8 mouse cellular contexts compared by ENCODE assay signal in genomic region chr1:163313101-163313773, GRCm38 (mm10). TPM values are rescaled to one million over a fixed set of nuclear protein-coding genes. Genes with fewer than 3 reads are reported as not detected.
DNase-seq lines count a peak whose midpoint lies in the region; ATAC-seq and TF ChIP-seq lines count a peak whose summit lies in the region.

TSS of gene Prrx1 (minus strand) at chr1:163313710.

- H3K27ac ChIP-seq in forebrain, embryonic 12.5 days: peak within 1 kb of the TSS; percentile 71
- no peak within 1 kb of the TSS for H3K27ac ChIP-seq in liver, embryonic 12.5 days
- peak within 1 kb of the TSS; percentile 22; the same call in 1 of the 2 replicates for H3K27ac ChIP-seq in stomach, embryonic 14.5 days (ENCODE audit: low read length)
- H3K27ac ChIP-seq in thymus, adult 2 months (ENCODE audit: control insufficient read depth, insufficient read depth, low read length): no peak within 1 kb of the TSS

- H3K9me3 ChIP-seq in forebrain, embryonic 12.5 days: no peaks in the 10 kb centered on the region
- no peaks in the 10 kb centered on the region for H3K9me3 ChIP-seq in liver, embryonic 12.5 days (replicated peaks)
- no peaks in the 10 kb centered on the region for H3K9me3 ChIP-seq in stomach, embryonic 14.5 days (ENCODE audit: control insufficient read depth, low read depth, low read length)

- no peaks in the 10 kb centered on the region for H3K36me3 ChIP-seq in forebrain, embryonic 12.5 days (replicated peaks)
- no peaks in the 10 kb centered on the region for H3K36me3 ChIP-seq in liver, embryonic 12.5 days
- H3K36me3 ChIP-seq in stomach, embryonic 14.5 days (ENCODE audit: control insufficient read depth, insufficient read depth, low read length): no peaks in the 10 kb centered on the region
- H3K36me3 ChIP-seq in thymus, adult 2 months (ENCODE audit: control insufficient read depth, insufficient read depth, low read length): no peaks in the 10 kb centered on the region

- no peak for DNase-seq in urinary bladder, adult 2 months (ENCODE audit: low spot score)
- no peak for DNase-seq in urinary bladder, postnatal 10 days (ENCODE audit: low spot score)
- DNase-seq in heart, postnatal 10 days: peak; percentile 52 to 54
- DNase-seq in urinary bladder, postnatal 14 days (ENCODE audit: low spot score): no peak
- DNase-seq in thymus, adult 2 months: no peak

- ATAC-seq in forebrain, embryonic 12.5 days (ENCODE audit: low FRiP score): peak; percentile 72
- no peak for ATAC-seq in liver, embryonic 12.5 days
- ATAC-seq in stomach, embryonic 14.5 days (ENCODE audit: insufficient number of reproducible peaks, insufficient read depth, low FRiP score, low read depth): no peak

- H3K27me3 ChIP-seq in forebrain, embryonic 12.5 days: peaks cover 68% of the 10 kb centered on the region
- H3K27me3 ChIP-seq in liver, embryonic 12.5 days (replicated peaks): peaks cover 80% of the 10 kb centered on the region
- H3K27me3 ChIP-seq in stomach, embryonic 14.5 days (ENCODE audit: control insufficient read depth, insufficient read depth, low read length): peaks cover 22% of the 10 kb centered on the region
- H3K27me3 ChIP-seq in thymus, adult 2 months (ENCODE audit: control insufficient read depth, insufficient read depth, low read length): peaks cover 13% of the 10 kb centered on the region; the same call in 1 of the 2 replicates

- peak within 1 kb of the TSS; percentile 56 for H3K4me3 ChIP-seq in forebrain, embryonic 12.5 days (replicated peaks)
- peak within 1 kb of the TSS; percentile 42 for H3K4me3 ChIP-seq in liver, embryonic 12.5 days
- H3K4me3 ChIP-seq in stomach, embryonic 14.5 days (ENCODE audit: low read depth, low read length): peak within 1 kb of the TSS; percentile 52
- no peak within 1 kb of the TSS for H3K4me3 ChIP-seq in thymus, adult 2 months (ENCODE audit: control insufficient read depth, insufficient read depth, low read length)

- no peak for TF ChIP-seq CTCF in thymus, adult 2 months (IDR thresholded peaks at IDR 0.05; ENCODE audit: borderline replicate concordance, control insufficient read depth, extremely low read depth, insufficient read depth, low read length, poor library complexity)

- H3K4me1 ChIP-seq in forebrain, embryonic 12.5 days: peaks cover 43% of the 10 kb centered on the region
- no peaks in the 10 kb centered on the region for H3K4me1 ChIP-seq in liver, embryonic 12.5 days
- peaks cover 3% of the 10 kb centered on the region; the same call in 1 of the 2 replicates for H3K4me1 ChIP-seq in stomach, embryonic 14.5 days (ENCODE audit: control insufficient read depth, insufficient read depth, low read length)
- H3K4me1 ChIP-seq in thymus, adult 2 months (replicated peaks; ENCODE audit: control insufficient read depth, insufficient read depth, low read length): no peaks in the 10 kb centered on the region

- no peak for TF ChIP-seq POLR2A in thymus, adult 2 months (IDR thresholded peaks at IDR 0.05; ENCODE audit: control insufficient read depth, extremely low read depth, insufficient read depth, low read length, poor library complexity)

- H3K9ac ChIP-seq in forebrain, embryonic 12.5 days: peak within 1 kb of the TSS; percentile 75
- no peak within 1 kb of the TSS for H3K9ac ChIP-seq in liver, embryonic 12.5 days
- H3K9ac ChIP-seq in stomach, embryonic 14.5 days (replicated peaks; ENCODE audit: low read depth, low read length): no peak within 1 kb of the TSS; the same call in 1 of the 2 replicates

- peak within 1 kb of the TSS; percentile 83 for H3K4me2 ChIP-seq in forebrain, embryonic 12.5 days
- H3K4me2 ChIP-seq in liver, embryonic 12.5 days: peak within 1 kb of the TSS; percentile 68
- peak within 1 kb of the TSS; percentile 78 for H3K4me2 ChIP-seq in stomach, embryonic 14.5 days (replicated peaks; ENCODE audit: low read depth, low read length)

- intact Hi-C loops in heart, postnatal 10 days (cut with DNase I): loop anchor here (5.0 kb wide), 4 partner anchors 49 to 161 kb away; no protein-coding TSS in a partner anchor

- WGBS in forebrain, embryonic 12.5 days: under 1% methylated on average over 17 of the region's 17 CpGs
- 3% methylated on average over 17 of the region's 17 CpGs for WGBS in liver, embryonic 12.5 days (ENCODE audit: insufficient replicate concordance)
- WGBS in stomach, embryonic 14.5 days: under 1% methylated on average over 17 of the region's 17 CpGs
- WGBS in thymus, adult 2 months: 9% methylated on average over 17 of the region's 17 CpGs

RNA-seq across cellular contexts. Expression of gene Prrx1, which starts in this region (rescaled TPM):
- polyA plus RNA-seq in urinary bladder, adult 2 months (2012; rRNA removed): 10.2 and 11.9 TPM in 2 replicates
- polyA plus RNA-seq in forebrain, embryonic 12.5 days (2016; fragmentation: Nextera tagmentation; extraction: Ambion mirVana): 29.4 and 29.7 TPM in 2 replicates
- total RNA-seq in heart, postnatal 10 days (2021): 10 to 100 TPM; 34.9 to 45.4 TPM
- 0.62 and 1.2 TPM in 2 replicates for polyA plus RNA-seq in liver, embryonic 12.5 days (2016; fragmentation: Nextera tagmentation; extraction: Ambion mirVana)
- 7.7 and 8.2 TPM in 2 replicates for polyA plus RNA-seq in stomach, embryonic 14.5 days (2014; fragmentation: Nextera tagmentation; extraction: Ambion mirVana)
- polyA plus RNA-seq in thymus, adult 2 months (2012; rRNA removed): 1.9 TPM in 2 replicates

Comparison
In these comparisons a context has a peak if more than half of its experiments do, and no peak if none do; other contexts are left out.
1. DNase-seq: peak in heart, postnatal 10 days (2 of 2); none in urinary bladder, adult 2 months (single experiment), urinary bladder, postnatal 10 days (single experiment), urinary bladder, postnatal 14 days (single experiment) and thymus, adult 2 months (single experiment).
2. H3K27ac ChIP-seq: peak in forebrain, embryonic 12.5 days (single experiment) and stomach, embryonic 14.5 days (single experiment); none in liver, embryonic 12.5 days (single experiment) and thymus, adult 2 months (single experiment).
3. Peak in every context shown above with its lines, with median percentiles within 50 percentile points of each other: H3K4me2 ChIP-seq.